ENCODE assay signal across 8 mouse cellular contexts in genomic region chr9:90076849-90077461, GRCm38 (mm10). TPM values are rescaled to one million over a fixed set of nuclear protein-coding genes. Genes with fewer than 3 reads are reported as not detected.
DNase-seq lines count a peak whose midpoint lies in the region; ATAC-seq and TF ChIP-seq lines count a peak whose summit lies in the region.

No protein-coding gene starts in this region.

- H3K27me3 ChIP-seq in ES-Bruce4 (ENCODE audit: control insufficient read depth, insufficient read depth, low read length, poor library complexity, severe bottlenecking) = no peaks in the 10 kb centered on the region; the same call in 1 of the 2 replicates
- no peaks in the 10 kb centered on the region for H3K27me3 ChIP-seq in hindbrain, embryonic 10.5 days (ENCODE audit: insufficient read depth, poor library complexity, severe bottlenecking)

- H3K9ac ChIP-seq in ES-Bruce4 (ENCODE audit: low read depth, poor library complexity, severe bottlenecking) = no peak overlapping the region

- peak; percentile 70; the same call in 1 of the 2 replicates for ATAC-seq in erythroid progenitor cell, adult 5-6 weeks (replicated peaks; ENCODE audit: low FRiP score, poor library complexity, severe bottlenecking)

- no peaks in the 10 kb centered on the region for H3K36me3 ChIP-seq in ES-Bruce4 (ENCODE audit: control insufficient read depth, insufficient read depth, low read length, poor library complexity, severe bottlenecking)
- no peaks in the 10 kb centered on the region for H3K36me3 ChIP-seq in hindbrain, embryonic 10.5 days

- TF ChIP-seq POLR2A in ES-Bruce4 (IDR thresholded peaks at IDR 0.05; ENCODE audit: insufficient read depth, low read length) = no peak

- DNase-seq in adrenal gland, postnatal 36 days = peak; percentile 81 to 85
- peak; percentile 64 for DNase-seq in hindbrain, embryonic 10.5 days (ENCODE audit: low spot score)
- DNase-seq in layer of hippocampus, adult 9-10 months (ENCODE audit: low spot score) = peak; percentile 63
- peak; percentile 66 to 81 for DNase-seq in lung, postnatal 4 days
- peak; percentile 26 to 30 for DNase-seq in right cerebral cortex, postnatal 36 days (ENCODE audit: low spot score in 2 of 2)
- DNase-seq in urinary bladder, postnatal 36 days (ENCODE audit: low spot score in 2 of 2) = peak; percentile 62 to 72

- no peaks in the 10 kb centered on the region for H3K9me3 ChIP-seq in ES-Bruce4 (replicated peaks; ENCODE audit: control insufficient read depth, insufficient read depth, low read length, poor library complexity, severe bottlenecking)
- H3K9me3 ChIP-seq in hindbrain, embryonic 10.5 days = no peaks in the 10 kb centered on the region

- 58% methylated on average over 8 of the region's 8 CpGs for WGBS in hindbrain, embryonic 10.5 days

- no peak overlapping the region for H3K4me3 ChIP-seq in ES-Bruce4 (ENCODE audit: low read depth, low read length)
- no peak overlapping the region for H3K4me3 ChIP-seq in hindbrain, embryonic 10.5 days

- no peak for TF ChIP-seq EP300 in ES-Bruce4 (IDR thresholded peaks at IDR 0.05; ENCODE audit: insufficient read depth, low read depth, low read length)

- H3K27ac ChIP-seq in ES-Bruce4 (ENCODE audit: insufficient read depth, low read length) = no peak overlapping the region
- no peak overlapping the region for H3K27ac ChIP-seq in hindbrain, embryonic 10.5 days

- peak; percentile 84 for TF ChIP-seq CTCF in ES-Bruce4 (IDR thresholded peaks at IDR 0.05; ENCODE audit: low read depth, low read length)

- H3K4me1 ChIP-seq in ES-Bruce4 (ENCODE audit: control insufficient read depth, insufficient read depth, low read length) = no peaks in the 10 kb centered on the region
- H3K4me1 ChIP-seq in hindbrain, embryonic 10.5 days (replicated peaks) = no peaks in the 10 kb centered on the region

RNA-seq across cellular contexts. Expression of gene Ctsh, which starts 23.0 kb away (rescaled TPM):
- 3.1 and 4.9 TPM in 2 replicates for polyA plus RNA-seq in ES-Bruce4 (2011; ENCODE audit: insufficient read depth, insufficient read length, low read depth, missing spikeins)
- total RNA-seq in adrenal gland, postnatal 36 days (2021) = 100 to 1,000 TPM; 128 to 170 TPM
- 44.7 and 53.2 TPM in 2 replicates for total RNA-seq in erythroid progenitor cell, adult 5-6 weeks (2015; ENCODE audit: low replicate concordance)
- total RNA-seq in erythroid progenitor cell, adult 5-6 weeks (2017; ENCODE audit: low replicate concordance) = 21.3 and 23.9 TPM in 2 replicates
- 6.7 and 12.4 TPM in 2 replicates for polyA plus RNA-seq in hindbrain, embryonic 10.5 days (2016; fragmentation: Nextera tagmentation; extraction: Ambion mirVana)

RNA-seq across cellular contexts. Expression of gene Morf4l1, which starts 37.6 kb away (rescaled TPM):
- 647 and 696 TPM in 2 replicates for polyA plus RNA-seq in ES-Bruce4 (2011; ENCODE audit: insufficient read depth, insufficient read length, low read depth, missing spikeins)
- 100 to 1,000 TPM; 341 to 364 TPM for total RNA-seq in adrenal gland, postnatal 36 days (2021)
- total RNA-seq in erythroid progenitor cell, adult 5-6 weeks (2015; ENCODE audit: low replicate concordance) = 188 and 231 TPM in 2 replicates
- total RNA-seq in erythroid progenitor cell, adult 5-6 weeks (2017; ENCODE audit: low replicate concordance) = 144 and 175 TPM in 2 replicates
- 538 and 546 TPM in 2 replicates for polyA plus RNA-seq in hindbrain, embryonic 10.5 days (2016; fragmentation: Nextera tagmentation; extraction: Ambion mirVana)

Comparison
In these comparisons a context has a peak if more than half of its experiments do, and no peak if none do; other contexts are left out.
1. DNase-seq: peak in every context shown above with its lines; median percentile 83 in adrenal gland, postnatal 36 days; 74 in lung, postnatal 4 days; 67 in urinary bladder, postnatal 36 days; 64 in hindbrain, embryonic 10.5 days; 63 in layer of hippocampus, adult 9-10 months; 28 in right cerebral cortex, postnatal 36 days.